Mouse (Mus musculus): ENCODE results near the gene Pbld2.

GRCm38 (mm10) chr10:63011556-63011955 lies 12.6 kb upstream of the Pbld2 start:
- TF ChIP-seq CTCF (IDR thresholded peaks at IDR 0.05; ENCODE audit: borderline replicate concordance, extremely low read depth, insufficient read depth, insufficient read length) (no peak), POLR2A (IDR thresholded peaks at IDR 0.05; ENCODE audit: borderline replicate concordance, extremely low read depth, insufficient read depth, insufficient read length, poor library complexity, severe bottlenecking) (no peak)
